Mouse (Mus musculus): ENCODE measurements around the gene Opn3.

DNA sequence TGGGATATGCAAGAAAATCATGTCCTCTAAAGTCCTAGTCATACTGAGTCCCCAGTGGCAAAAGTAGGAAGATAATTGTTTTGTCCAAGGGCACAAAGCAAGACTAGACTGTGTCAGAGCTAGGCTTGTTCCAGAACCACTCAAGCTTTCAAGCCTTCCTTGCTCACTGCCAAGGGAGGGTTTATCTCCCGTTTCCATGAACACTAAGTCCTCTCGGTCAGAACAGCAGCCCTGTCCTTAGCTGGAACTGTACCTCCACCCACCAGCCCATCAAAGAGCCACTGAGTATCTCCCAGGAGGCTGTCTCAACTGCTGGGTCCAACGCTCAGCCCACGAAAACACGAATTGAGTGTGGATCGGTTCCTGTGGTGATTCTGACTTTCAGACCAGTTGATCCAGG, 17.5 kb downstream of the Opn3 start:
- TF ChIP-seq POLR2A (IDR thresholded peaks at IDR 0.05; ENCODE audit: insufficient read depth, low read depth, low read length) (no peak), CTCF (IDR thresholded peaks at IDR 0.05) (no peak), EP300 (IDR thresholded peaks at IDR 0.05; ENCODE audit: insufficient read depth, low read depth, low read length) (0 out of 2 replicates have a peak, but pooled peaks have one; percentile 36)

All from heart, adult 2 months (tissue).